Mouse (Mus musculus): ENCODE data around the gene Il27. TPM values are rescaled to one million over a fixed set of nuclear protein-coding genes. Genes with fewer than 3 reads are reported as not detected.
A peak's percentile ranks its signal among the peaks of the same experiment; 100 is the strongest.

Il27 gene
- polyA plus RNA-seq, 1 experiment from 2014 or later = not detected

DNA sequence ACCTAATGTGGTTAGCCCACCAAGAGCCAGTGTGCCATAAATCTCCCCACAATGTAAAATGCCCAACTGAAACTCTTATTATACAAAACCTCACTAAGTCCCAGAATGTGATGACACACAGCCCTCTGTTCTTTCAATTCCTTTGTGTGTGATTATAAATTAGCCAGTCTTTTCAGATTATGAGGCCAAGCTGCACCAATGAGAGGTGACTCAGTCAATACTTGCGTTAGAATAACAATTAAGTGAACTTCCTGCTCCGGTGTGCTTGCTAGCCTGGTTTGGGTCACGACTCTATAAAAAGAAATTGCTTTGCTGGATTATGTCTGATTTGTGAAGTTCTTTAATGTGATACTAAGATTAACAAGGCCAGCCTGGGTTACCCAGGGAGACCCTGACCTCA is 35.2 kb upstream of the Il27 start:
- Histone ChIP-seq H3K9me3 (ENCODE audit: control insufficient read depth, low read length) (no peaks in the 10 kb centered on the region), H3K27me3 (ENCODE audit: control insufficient read depth, insufficient read depth, low read length) (no peaks in the 10 kb centered on the region), H3K4me1 (ENCODE audit: control insufficient read depth, insufficient read depth, low read length) (no peaks in the 10 kb centered on the region), H3K4me3 (replicated peaks; ENCODE audit: low read depth, low read length) (no peak overlapping the region), H3K36me3 (ENCODE audit: control insufficient read depth, insufficient read depth, low read length) (no peaks in the 10 kb centered on the region), H3K4me2 (ENCODE audit: low read length) (no peak overlapping the region), H3K9ac (replicated peaks; ENCODE audit: low read length) (no peak overlapping the region), H3K27ac (replicated peaks; ENCODE audit: low read depth, low read length) (no peak overlapping the region)
- ATAC-seq (ENCODE audit: low FRiP score, low TSS enrichment) = no peak
- DNase-seq = no peak
- 40% methylated on average over 3 of the region's 3 CpGs for WGBS

DNA sequence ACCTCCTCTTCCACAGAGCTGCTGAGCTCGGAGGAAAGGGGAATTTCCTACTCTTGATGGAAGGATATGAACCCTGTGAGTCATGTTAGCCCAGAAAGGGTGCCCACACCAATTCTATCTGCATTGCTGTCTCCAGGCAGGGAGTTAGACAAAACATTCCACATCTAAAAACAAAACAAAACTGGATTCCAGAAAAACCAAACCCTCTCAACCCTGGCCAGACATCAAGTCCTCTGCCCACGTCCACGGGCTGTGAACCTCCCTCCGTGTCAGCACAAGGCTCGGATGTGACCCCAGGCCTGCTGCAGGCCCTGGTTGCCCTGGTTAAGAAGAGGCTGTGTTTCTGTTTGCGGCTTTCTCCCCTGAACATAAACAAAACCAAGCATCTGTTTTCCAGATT is 33.4 kb upstream of the Il27 start:
- ATAC-seq (ENCODE audit: low FRiP score, low TSS enrichment) = no peak
- Histone ChIP-seq H3K36me3 (ENCODE audit: control insufficient read depth, insufficient read depth, low read length) (no peaks in the 10 kb centered on the region), H3K27ac (replicated peaks; ENCODE audit: low read depth, low read length) (no peak overlapping the region), H3K4me3 (replicated peaks; ENCODE audit: low read depth, low read length) (no peak overlapping the region), H3K4me2 (ENCODE audit: low read length) (no peak overlapping the region), H3K9me3 (ENCODE audit: control insufficient read depth, low read length) (no peaks in the 10 kb centered on the region), H3K4me1 (ENCODE audit: control insufficient read depth, insufficient read depth, low read length) (no peaks in the 10 kb centered on the region), H3K27me3 (ENCODE audit: control insufficient read depth, insufficient read depth, low read length) (no peaks in the 10 kb centered on the region), H3K9ac (replicated peaks; ENCODE audit: low read length) (no peak overlapping the region)
- DNase-seq = no peak
- 82% methylated on average over 6 of the region's 6 CpGs for WGBS

DNA sequence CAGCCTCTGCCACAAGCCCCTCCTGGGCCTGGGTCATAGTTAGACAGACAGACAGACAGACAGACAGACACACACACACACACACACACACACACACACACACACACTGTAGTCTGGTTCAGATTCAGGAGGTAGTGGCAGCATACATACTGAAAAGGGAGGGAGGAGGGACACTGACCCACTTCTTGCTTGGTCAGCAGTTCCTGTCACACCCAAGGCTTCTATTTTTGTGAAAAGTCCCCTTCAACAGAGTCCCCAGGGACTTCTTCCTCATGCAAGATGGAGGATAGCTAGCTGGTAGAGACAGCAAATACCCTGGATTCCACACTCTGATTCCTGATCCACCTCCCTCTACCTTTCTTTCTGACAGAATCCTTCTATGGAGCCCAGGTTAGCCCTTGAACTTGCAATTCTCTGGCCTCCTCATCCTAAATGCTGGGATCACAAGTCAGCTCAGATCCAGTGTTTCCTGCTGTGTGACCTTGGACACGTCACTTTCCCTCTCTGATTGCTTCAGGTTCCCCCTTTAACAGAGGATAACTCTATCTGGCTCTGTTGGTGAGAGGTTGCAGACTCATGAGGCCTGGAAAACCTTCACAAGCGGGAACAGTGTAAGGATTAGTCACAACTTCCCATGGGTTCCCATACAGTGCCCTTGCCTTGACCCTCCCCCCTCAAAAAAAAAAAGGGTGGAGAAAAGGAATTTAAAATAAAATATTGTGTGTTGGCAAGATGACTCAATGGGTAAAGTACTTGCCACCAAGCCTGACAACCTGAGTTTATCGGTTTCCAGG is 31.3 kb upstream of the Il27 start:
- H3K9ac ChIP-seq (replicated peaks; ENCODE audit: low read length) = no peak overlapping the region
- H3K4me3 ChIP-seq (replicated peaks; ENCODE audit: low read depth, low read length) = no peak overlapping the region
- no peaks in the 10 kb centered on the region for H3K36me3 ChIP-seq (ENCODE audit: control insufficient read depth, insufficient read depth, low read length)
- H3K27ac ChIP-seq (replicated peaks; ENCODE audit: low read depth, low read length) = no peak overlapping the region
- DNase-seq (no peak), ATAC-seq (ENCODE audit: low FRiP score, low TSS enrichment) (no peak)
- H3K9me3 ChIP-seq (ENCODE audit: control insufficient read depth, low read length) = no peaks in the 10 kb centered on the region
- H3K4me1 ChIP-seq (ENCODE audit: control insufficient read depth, insufficient read depth, low read length) = no peaks in the 10 kb centered on the region
- 80% methylated on average over 3 of the region's 3 CpGs for WGBS
- H3K4me2 ChIP-seq (ENCODE audit: low read length) = no peak overlapping the region
- H3K27me3 ChIP-seq (ENCODE audit: control insufficient read depth, insufficient read depth, low read length) = no peaks in the 10 kb centered on the region

DNA sequence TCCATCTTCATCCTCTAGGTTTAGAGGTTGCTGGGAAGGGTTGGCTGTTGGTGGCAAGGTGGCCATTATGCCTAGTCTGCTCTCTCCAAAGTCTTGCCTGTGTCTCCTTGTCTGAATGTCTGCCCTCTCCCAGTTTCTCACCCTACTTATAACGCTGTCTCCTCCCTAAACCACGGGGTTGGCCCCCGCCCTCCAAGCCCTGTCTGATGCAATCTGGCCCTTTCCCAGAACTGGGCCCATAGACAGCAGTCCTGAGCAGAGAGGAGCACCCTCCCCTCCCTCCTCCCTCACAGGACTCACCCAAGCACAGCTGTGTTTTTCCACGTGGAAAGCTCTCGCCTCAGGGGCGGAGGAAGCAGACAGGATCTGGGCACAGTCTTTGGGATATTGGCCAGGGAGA is 30.6 kb upstream of the Il27 start:
- Histone ChIP-seq H3K27ac (replicated peaks; ENCODE audit: low read depth, low read length) (no peak overlapping the region), H3K36me3 (ENCODE audit: control insufficient read depth, insufficient read depth, low read length) (no peaks in the 10 kb centered on the region), H3K27me3 (ENCODE audit: control insufficient read depth, insufficient read depth, low read length) (no peaks in the 10 kb centered on the region), H3K4me1 (ENCODE audit: control insufficient read depth, insufficient read depth, low read length) (no peaks in the 10 kb centered on the region), H3K4me2 (ENCODE audit: low read length) (no peak overlapping the region), H3K9ac (replicated peaks; ENCODE audit: low read length) (no peak overlapping the region), H3K4me3 (replicated peaks; ENCODE audit: low read depth, low read length) (no peak overlapping the region), H3K9me3 (ENCODE audit: control insufficient read depth, low read length) (no peaks in the 10 kb centered on the region)
- DNase-seq (peak; percentile 9), ATAC-seq (ENCODE audit: low FRiP score, low TSS enrichment) (no peak)
- 62% methylated on average over 6 of the region's 6 CpGs for WGBS

DNA sequence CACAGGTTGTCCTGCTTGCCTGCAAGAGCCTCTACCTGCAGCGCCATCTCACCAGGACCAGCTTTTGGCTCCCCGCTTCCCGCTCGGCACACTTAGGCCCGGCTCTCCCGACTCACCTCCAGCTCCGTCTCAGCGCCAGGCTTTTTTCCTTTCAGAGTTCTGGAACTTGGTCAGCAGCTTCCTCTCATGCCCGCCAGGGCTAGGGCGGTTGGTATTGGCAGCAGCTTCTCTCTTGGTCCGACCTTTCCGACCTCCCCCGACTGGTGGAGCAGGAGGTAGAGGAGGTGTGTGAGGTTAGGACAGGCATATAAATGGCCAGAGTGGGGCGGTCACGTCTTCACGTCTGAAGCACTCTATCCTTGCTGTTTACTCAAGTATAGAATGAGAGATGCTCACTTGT is 30.0 kb upstream of the Il27 start:
- DNase-seq (no peak), ATAC-seq (ENCODE audit: low FRiP score, low TSS enrichment) (no peak)
- Histone ChIP-seq H3K9ac (replicated peaks; ENCODE audit: low read length) (no peak overlapping the region), H3K9me3 (ENCODE audit: control insufficient read depth, low read length) (no peaks in the 10 kb centered on the region), H3K4me2 (ENCODE audit: low read length) (no peak overlapping the region), H3K36me3 (ENCODE audit: control insufficient read depth, insufficient read depth, low read length) (no peaks in the 10 kb centered on the region), H3K4me3 (replicated peaks; ENCODE audit: low read depth, low read length) (no peak overlapping the region), H3K4me1 (ENCODE audit: control insufficient read depth, insufficient read depth, low read length) (no peaks in the 10 kb centered on the region), H3K27ac (replicated peaks; ENCODE audit: low read depth, low read length) (no peak overlapping the region), H3K27me3 (ENCODE audit: control insufficient read depth, insufficient read depth, low read length) (no peaks in the 10 kb centered on the region)
- WGBS = 72% methylated on average over 16 of the region's 16 CpGs

DNA sequence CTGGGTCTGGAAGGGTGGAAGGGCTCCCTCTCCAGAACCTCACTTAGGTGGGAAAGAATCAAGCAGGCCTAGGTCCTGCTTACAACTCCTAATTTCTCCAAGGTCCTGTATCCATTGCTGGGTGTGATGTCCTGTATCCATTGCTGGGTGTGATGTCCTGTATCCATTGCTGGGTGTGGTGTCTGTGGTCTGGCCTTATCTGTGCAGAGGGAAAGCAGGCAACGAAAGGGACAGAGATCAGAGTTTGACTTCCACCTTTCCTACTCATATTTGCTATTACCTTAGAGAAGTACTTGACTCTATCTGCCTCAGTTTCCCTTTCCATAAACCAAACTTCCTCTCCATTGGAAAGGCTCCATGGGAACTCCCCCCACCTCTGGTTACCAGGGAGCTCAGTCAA is 28.6 kb upstream of the Il27 start:
- Histone ChIP-seq H3K4me2 (ENCODE audit: low read length) (no peak overlapping the region), H3K27me3 (ENCODE audit: control insufficient read depth, insufficient read depth, low read length) (no peaks in the 10 kb centered on the region), H3K27ac (replicated peaks; ENCODE audit: low read depth, low read length) (no peak overlapping the region), H3K9ac (replicated peaks; ENCODE audit: low read length) (no peak overlapping the region), H3K9me3 (ENCODE audit: control insufficient read depth, low read length) (no peaks in the 10 kb centered on the region), H3K4me1 (ENCODE audit: control insufficient read depth, insufficient read depth, low read length) (no peaks in the 10 kb centered on the region), H3K36me3 (ENCODE audit: control insufficient read depth, insufficient read depth, low read length) (no peaks in the 10 kb centered on the region), H3K4me3 (replicated peaks; ENCODE audit: low read depth, low read length) (no peak overlapping the region)
- DNase-seq (no peak), ATAC-seq (ENCODE audit: low FRiP score, low TSS enrichment) (no peak)
- WGBS = 90% methylated on average over 1 of the region's 1 CpGs

DNA sequence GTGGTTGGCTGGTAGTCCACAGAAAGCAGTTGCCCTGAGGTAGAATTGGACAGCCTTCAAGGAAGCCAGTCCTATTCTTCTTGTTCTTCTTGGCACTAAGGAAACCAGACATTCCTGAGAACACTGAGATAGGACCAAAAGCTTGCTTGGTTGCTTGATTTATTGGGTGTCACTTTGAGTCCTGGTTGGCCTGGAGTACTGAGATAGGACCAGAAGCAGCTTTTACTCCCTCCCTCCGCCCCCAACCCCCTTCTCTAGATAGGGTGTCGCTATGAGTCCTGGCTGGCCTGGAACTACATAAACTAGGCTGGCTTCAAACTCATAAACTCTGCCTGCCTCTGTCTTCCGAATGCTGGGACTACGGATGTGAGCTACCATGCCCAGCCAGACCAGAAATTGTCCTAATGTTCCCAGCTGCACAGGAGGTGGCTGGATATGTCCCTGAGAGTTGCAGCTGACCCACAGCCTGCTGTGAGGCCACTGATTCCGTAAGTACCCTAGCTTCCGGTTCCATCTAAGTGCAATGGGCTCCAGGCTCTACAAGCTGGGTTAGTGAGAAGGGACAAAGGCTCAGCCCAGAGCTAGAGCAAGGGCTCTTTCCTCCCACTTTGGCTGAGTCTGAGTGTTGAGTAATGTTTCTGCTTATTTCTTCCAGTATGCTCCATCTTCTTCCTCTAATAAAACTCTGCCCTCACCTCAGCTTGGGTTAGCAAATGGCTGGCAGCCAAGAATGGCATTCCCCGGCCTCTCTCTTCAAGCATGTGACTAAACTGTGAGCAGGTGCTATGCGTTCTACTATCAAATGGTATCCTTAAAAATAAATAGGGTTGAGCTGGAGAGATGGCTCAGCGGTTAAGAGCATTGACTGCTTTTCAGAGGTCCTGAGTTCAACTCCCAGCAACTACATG is 27.0 kb upstream of the Il27 start:
- DNase-seq (no peak), ATAC-seq (ENCODE audit: low FRiP score, low TSS enrichment) (no peak)
- Histone ChIP-seq H3K4me1 (ENCODE audit: control insufficient read depth, insufficient read depth, low read length) (no peaks in the 10 kb centered on the region), H3K9me3 (ENCODE audit: control insufficient read depth, low read length) (no peaks in the 10 kb centered on the region), H3K27me3 (ENCODE audit: control insufficient read depth, insufficient read depth, low read length) (no peaks in the 10 kb centered on the region), H3K36me3 (ENCODE audit: control insufficient read depth, insufficient read depth, low read length) (no peaks in the 10 kb centered on the region), H3K9ac (replicated peaks; ENCODE audit: low read length) (no peak overlapping the region), H3K27ac (replicated peaks; ENCODE audit: low read depth, low read length) (no peak overlapping the region), H3K4me3 (replicated peaks; ENCODE audit: low read depth, low read length) (no peak overlapping the region), H3K4me2 (ENCODE audit: low read length) (no peak overlapping the region)
- 91% methylated on average over 9 of the region's 9 CpGs for WGBS

DNA sequence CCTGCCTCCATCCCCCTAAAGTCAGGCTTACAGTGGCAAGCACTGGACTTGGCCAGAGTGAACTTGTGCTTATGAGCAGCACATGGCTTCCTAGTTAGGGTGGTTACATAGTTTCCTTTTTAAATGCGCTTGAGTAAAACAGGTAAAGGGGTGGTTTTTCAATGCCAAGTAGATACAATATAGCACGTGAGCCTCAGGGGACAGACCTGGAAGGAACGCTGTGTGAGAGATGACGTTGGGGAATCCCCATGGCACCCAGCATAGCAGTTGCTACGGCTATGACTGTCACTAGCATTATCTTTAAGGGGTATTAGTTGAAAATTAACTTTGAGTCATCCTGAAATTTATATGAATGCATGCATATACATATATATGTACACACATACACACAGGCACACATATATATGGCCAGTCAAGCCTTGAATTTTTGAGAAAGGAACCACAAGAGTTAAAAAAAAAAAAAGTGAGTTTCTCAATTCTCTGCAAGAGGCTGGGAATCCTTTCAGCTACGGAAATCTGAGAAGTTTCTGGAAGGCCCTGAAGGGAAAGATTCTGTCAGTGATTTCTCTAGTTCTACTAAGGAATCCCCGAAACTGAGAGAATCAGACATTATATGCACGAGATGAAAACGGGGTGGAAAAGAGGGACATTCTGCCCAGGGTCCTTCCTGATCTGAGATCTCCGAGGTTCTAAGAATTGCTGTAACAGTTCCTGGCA is 25.0 kb upstream of the Il27 start:
- DNase-seq (no peak), ATAC-seq (ENCODE audit: low FRiP score, low TSS enrichment) (no peak)
- H3K9me3 ChIP-seq (ENCODE audit: control insufficient read depth, low read length) = no peaks in the 10 kb centered on the region
- H3K4me2 ChIP-seq (ENCODE audit: low read length) = no peak overlapping the region
- H3K9ac ChIP-seq (replicated peaks; ENCODE audit: low read length) = no peak overlapping the region
- no peak overlapping the region for H3K27ac ChIP-seq (replicated peaks; ENCODE audit: low read depth, low read length)
- no peaks in the 10 kb centered on the region for H3K36me3 ChIP-seq (ENCODE audit: control insufficient read depth, insufficient read depth, low read length)
- H3K4me1 ChIP-seq (ENCODE audit: control insufficient read depth, insufficient read depth, low read length) = no peaks in the 10 kb centered on the region
- no peaks in the 10 kb centered on the region for H3K27me3 ChIP-seq (ENCODE audit: control insufficient read depth, insufficient read depth, low read length)
- H3K4me3 ChIP-seq (replicated peaks; ENCODE audit: low read depth, low read length) = no peak overlapping the region
- 86% methylated on average over 10 of the region's 10 CpGs for WGBS
